Mouse (Mus musculus) heart, embryonic 13.5 days (tissue): ENCODE results near the gene Park7. TPM values are rescaled to one million over a fixed set of nuclear protein-coding genes. Genes with fewer than 3 reads are reported as not detected.
"Not testable (repeated sequence)": the region's sequence is repeated elsewhere in the genome, so short reads cannot be mapped to it uniquely, and the experiment has no call there.

Source experiments
- ATAC-seq: fragments of 200-750 bp; cut with Nextera tagmentation; 2 replicates; pipeline ENCODE4 v1.8.0; 2017; ENCODE audit warnings: moderate TSS enrichment; ENCODE audit not compliant: insufficient number of reproducible peaks, low FRiP score, low TSS enrichment; ENCODE audit errors: extremely low read depth
- H3K27ac ChIP-seq: fragments of 300-500 bp; sonication (generic); replicated peaks from 2 replicates; pipeline ENCODE4 v1.5.1; 2015; ENCODE audit warnings: moderate library complexity, mild to moderate bottlenecking, inconsistent platforms
- H3K27me3 ChIP-seq: fragments of 300-500 bp; sonication (generic); replicated peaks from 2 replicates; pipeline ENCODE4 v1.6.1; 2015; ENCODE audit warnings: mild to moderate bottlenecking, inconsistent platforms
- H3K36me3 ChIP-seq: fragments of 300-500 bp; sonication (generic); 2 replicates; pipeline ENCODE4 v1.6.1; 2015; ENCODE audit warnings: mild to moderate bottlenecking, inconsistent platforms
- H3K4me1 ChIP-seq: fragments of 300-500 bp; sonication (generic); 2 replicates; pipeline ENCODE4 v1.6.1; 2015; ENCODE audit warnings: inconsistent platforms
- H3K4me2 ChIP-seq: fragments of 300-500 bp; sonication (generic); 2 replicates; pipeline ENCODE4 v1.6.1; 2015; ENCODE audit warnings: inconsistent platforms, mild to moderate bottlenecking, moderate library complexity
- H3K4me3 ChIP-seq: fragments of 300-500 bp; sonication (generic); 2 replicates; pipeline ENCODE4 v1.5.1; 2015; ENCODE audit warnings: moderate library complexity, mild to moderate bottlenecking, inconsistent platforms
- H3K9ac ChIP-seq: fragments of 300-500 bp; sonication (generic); 2 replicates; pipeline ENCODE4 v1.6.1; 2015; ENCODE audit warnings: inconsistent platforms, mild to moderate bottlenecking, moderate library complexity
- H3K9me3 ChIP-seq: fragments of 300-500 bp; sonication (generic); 2 replicates; pipeline ENCODE4 v1.6.1; 2016; ENCODE audit warnings: inconsistent platforms
- WGBS: fragments of 180-500 bp; shearing (Covaris S2); methylation state at CpG from one replicate; pipeline ENCODE4 v1.1.7; 2015; ENCODE audit warnings: mixed read lengths; 5-methylcytosine and 5-hydroxymethylcytosine counted together
- polyA plus RNA-seq: library from polyadenylated mRNA; unstranded; fragments of >200 nt; fragmentation: Nextera tagmentation; extraction: Ambion mirVana; gene quantifications from 2 replicates; pipeline ENCODE4 v1.2.1, GENCODE M21; 2015

Park7 gene
- polyA plus RNA-seq, 1 experiment from 2014 or later, result 298 TPM

- no peak overlapping the region for H3K27ac ChIP-seq
- H3K36me3 ChIP-seq, result 0 out of 2 replicates have a peak, but pooled peaks cover 6% of the 10 kb centered on the region
- ATAC-seq, result no peak
- H3K4me3 ChIP-seq, result no peak overlapping the region
- peaks cover 10% of the 10 kb centered on the region for H3K4me1 ChIP-seq
- no peak overlapping the region for H3K4me2 ChIP-seq
- no peaks in the 10 kb centered on the region for H3K9me3 ChIP-seq
- H3K9ac ChIP-seq, result no peak overlapping the region
- H3K27me3 ChIP-seq, result no peaks in the 10 kb centered on the region
- WGBS, result 53% methylated on average over 5 of the region's 5 CpGs
Observed at GRCm38 (mm10) chr4:150891308-150891707, 22.9 kb downstream of the Park7 start.

- Histone ChIP-seq H3K27me3 (no peaks in the 10 kb centered on the region), H3K9ac (no peak overlapping the region), H3K27ac (no peak overlapping the region), H3K36me3 (no peaks in the 10 kb centered on the region), H3K4me2 (peak overlapping the region; percentile 47), H3K9me3 (no peaks in the 10 kb centered on the region), H3K4me3 (no peak overlapping the region), H3K4me1 (peaks cover 10% of the 10 kb centered on the region)
- 55% methylated on average over 13 of the region's 13 CpGs for WGBS
- no peak for ATAC-seq
Observed at GRCm38 (mm10) chr4:150889955-150890315, 24.3 kb downstream of the Park7 start.

- Histone ChIP-seq H3K27me3 (no peaks in the 10 kb centered on the region), H3K4me3 (no peak overlapping the region), H3K4me2 (peak overlapping the region; percentile 47), H3K4me1 (peaks cover 10% of the 10 kb centered on the region), H3K9ac (no peak overlapping the region), H3K36me3 (no peaks in the 10 kb centered on the region), H3K27ac (no peak overlapping the region), H3K9me3 (no peaks in the 10 kb centered on the region)
- WGBS, result 42% methylated on average over 20 of the region's 20 CpGs
- no peak for ATAC-seq
Observed at GRCm38 (mm10) chr4:150889273-150889954, 24.8 kb downstream of the Park7 start.

- Histone ChIP-seq H3K4me3 (no peak overlapping the region), H3K27ac (no peak overlapping the region), H3K27me3 (no peaks in the 10 kb centered on the region), H3K36me3 (no peaks in the 10 kb centered on the region), H3K9ac (no peak overlapping the region), H3K4me1 (peaks cover 10% of the 10 kb centered on the region), H3K9me3 (no peaks in the 10 kb centered on the region), H3K4me2 (no peak overlapping the region)
- no peak for ATAC-seq
- 66% methylated on average over 4 of the region's 4 CpGs for WGBS
Observed at GRCm38 (mm10) chr4:150888492-150888891, 25.7 kb downstream of the Park7 start.

GRCm38 (mm10) chr4:150887903-150888302, 26.3 kb downstream of the Park7 start:
- no peak overlapping the region for H3K4me2 ChIP-seq
- no peaks in the 10 kb centered on the region for H3K27me3 ChIP-seq
- H3K9me3 ChIP-seq, result no peaks in the 10 kb centered on the region
- no peak overlapping the region for H3K27ac ChIP-seq
- no peak for ATAC-seq
- H3K9ac ChIP-seq, result no peak overlapping the region
- H3K4me1 ChIP-seq, result peaks cover 10% of the 10 kb centered on the region
- 70% methylated on average over 5 of the region's 5 CpGs for WGBS
- H3K4me3 ChIP-seq, result no peak overlapping the region
- H3K36me3 ChIP-seq, result no peaks in the 10 kb centered on the region

GRCm38 (mm10) chr4:150882632-150883031, 31.6 kb downstream of the Park7 start:
- Histone ChIP-seq H3K27ac (no peak overlapping the region), H3K4me1 (no peaks in the 10 kb centered on the region), H3K36me3 (no peaks in the 10 kb centered on the region), H3K9ac (no peak overlapping the region), H3K4me3 (no peak overlapping the region), H3K27me3 (no peaks in the 10 kb centered on the region), H3K9me3 (peaks cover 28% of the 10 kb centered on the region), H3K4me2 (no peak overlapping the region)
- ATAC-seq, result no peak
- WGBS, result 66% methylated on average over 5 of the region's 5 CpGs

- no peak for ATAC-seq
- Histone ChIP-seq H3K9me3 (peaks cover 28% of the 10 kb centered on the region), H3K27ac (no peak overlapping the region), H3K27me3 (no peaks in the 10 kb centered on the region), H3K9ac (no peak overlapping the region), H3K4me1 (no peaks in the 10 kb centered on the region), H3K4me2 (no peak overlapping the region), H3K36me3 (no peaks in the 10 kb centered on the region), H3K4me3 (no peak overlapping the region)
- WGBS, result 80% methylated on average over 5 of the region's 5 CpGs
Observed at GRCm38 (mm10) chr4:150880364-150880763, 33.9 kb downstream of the Park7 start.

- H3K27me3 ChIP-seq, result no peaks in the 10 kb centered on the region
- no peaks in the 10 kb centered on the region for H3K4me1 ChIP-seq
- no peak overlapping the region for H3K4me3 ChIP-seq
- no peak for ATAC-seq
- no peak overlapping the region for H3K9ac ChIP-seq
- no peaks in the 10 kb centered on the region for H3K36me3 ChIP-seq
- H3K4me2 ChIP-seq, result no peak overlapping the region; the same call in 1 of the 2 replicates
- no peak overlapping the region for H3K27ac ChIP-seq
- peaks cover 28% of the 10 kb centered on the region for H3K9me3 ChIP-seq
- WGBS, result 90% methylated on average over 22 of the region's 22 CpGs
Observed at GRCm38 (mm10) chr4:150879631-150880030, 34.6 kb downstream of the Park7 start.

- Histone ChIP-seq H3K4me1 (peaks cover 23% of the 10 kb centered on the region), H3K36me3 (no peaks in the 10 kb centered on the region), H3K27ac (no peak overlapping the region), H3K27me3 (no peaks in the 10 kb centered on the region), H3K9ac (no peak overlapping the region), H3K4me3 (no peak overlapping the region), H3K4me2 (no peak overlapping the region), H3K9me3 (peaks cover 24% of the 10 kb centered on the region)
- no peak for ATAC-seq
- 72% methylated on average over 10 of the region's 10 CpGs for WGBS
Observed at GRCm38 (mm10) chr4:150875393-150875792, 38.8 kb downstream of the Park7 start.

- H3K4me2 ChIP-seq, ATAC-seq, H3K9ac ChIP-seq, H3K4me3 ChIP-seq, H3K36me3 ChIP-seq, H3K27ac ChIP-seq, H3K27me3 ChIP-seq: not testable (repeated sequence)
- H3K4me1 ChIP-seq, result peaks cover 33% of the 10 kb centered on the region
- WGBS, result 74% methylated on average over 4 of the region's 4 CpGs
- H3K9me3 ChIP-seq, result peaks cover 14% of the 10 kb centered on the region
Observed at GRCm38 (mm10) chr4:150874416-150874815, 39.8 kb downstream of the Park7 start.

GRCm38 (mm10) chr4:150872681-150873080, 41.6 kb downstream of the Park7 start:
- Histone ChIP-seq H3K4me3 (no peak overlapping the region), H3K9ac (0 out of 2 replicates have a peak overlapping the region, but pooled peaks have one; percentile 44), H3K4me2 (no peak overlapping the region), H3K27me3 (no peaks in the 10 kb centered on the region), H3K36me3 (peaks cover 7% of the 10 kb centered on the region), H3K9me3 (no peaks in the 10 kb centered on the region), H3K27ac (peak overlapping the region; percentile 73; the same call in 1 of the 2 replicates), H3K4me1 (peaks cover 41% of the 10 kb centered on the region)
- ATAC-seq, result no peak
- WGBS, result 72% methylated on average over 8 of the region's 8 CpGs

GRCm38 (mm10) chr4:150872139-150872651, 42.0 kb downstream of the Park7 start:
- 37% methylated on average over 9 of the region's 9 CpGs for WGBS
- no peaks in the 10 kb centered on the region for H3K9me3 ChIP-seq
- H3K36me3 ChIP-seq, result peaks cover 12% of the 10 kb centered on the region
- H3K27ac ChIP-seq, result peak overlapping the region; percentile 73
- H3K4me3 ChIP-seq, result no peak overlapping the region
- peaks cover 41% of the 10 kb centered on the region for H3K4me1 ChIP-seq
- no peaks in the 10 kb centered on the region for H3K27me3 ChIP-seq
- H3K4me2 ChIP-seq, result no peak overlapping the region; the same call in none of the 2 replicates
- no peak for ATAC-seq
- peak overlapping the region; percentile 44 for H3K9ac ChIP-seq
